Mouse (Mus musculus) T-cell, adult 2 months (primary cell): ENCODE measurements around the gene Kdm6b.
A peak's percentile ranks its signal among the peaks of the same experiment; 100 is the strongest.

Source experiments
- DNase-seq: peaks from one replicate; pipeline ENCODE4 v3.0.0; 2022; ENCODE audit warnings: low spot score

Kdm6b gene

DNA sequence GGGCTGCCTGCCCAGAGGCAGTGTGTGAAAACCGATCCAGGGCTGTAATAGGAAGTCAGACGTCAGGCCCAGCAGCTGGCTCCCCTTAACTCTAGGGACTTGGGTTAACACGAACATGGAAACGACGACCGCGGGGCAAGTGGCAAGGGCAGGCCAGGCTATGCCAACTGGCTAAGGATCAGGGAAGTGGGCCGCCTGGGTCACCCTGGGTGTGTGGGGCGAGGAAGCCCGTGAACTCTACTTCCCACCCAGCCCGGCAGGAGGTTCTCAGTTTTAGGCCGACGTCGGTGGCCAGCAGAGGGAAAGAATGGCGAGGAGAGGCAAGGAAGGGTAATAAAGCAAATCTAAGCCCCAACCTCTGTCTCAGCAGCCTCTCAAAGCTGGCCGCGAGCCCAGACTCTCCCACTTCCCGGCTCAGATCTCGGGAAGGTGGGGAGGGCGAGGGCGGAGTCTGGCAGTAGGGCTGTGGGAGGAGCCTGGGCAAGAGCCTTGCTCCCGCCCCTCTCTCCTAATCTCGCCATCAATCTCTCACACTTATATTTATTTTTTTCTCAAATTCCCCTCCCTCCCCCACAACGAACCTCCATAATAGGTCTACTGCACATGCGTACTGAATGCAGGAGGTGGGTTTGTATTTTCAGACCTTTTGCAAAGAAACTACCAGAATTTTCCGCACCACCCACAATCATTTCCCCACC lies 47.2 kb downstream of the Kdm6b start:
- peak; percentile 94 for DNase-seq

GRCm38 (mm10) chr11:69365722-69366121 lies 47.8 kb downstream of the Kdm6b start:
- DNase-seq: no peak

GRCm38 (mm10) chr11:69364910-69365309 lies 48.6 kb downstream of the Kdm6b start:
- no peak for DNase-seq

GRCm38 (mm10) chr11:69364376-69364775 lies 49.1 kb downstream of the Kdm6b start:
- no peak for DNase-seq

GRCm38 (mm10) chr11:69362479-69362878 lies 51.0 kb downstream of the Kdm6b start:
- DNase-seq: no peak

DNA sequence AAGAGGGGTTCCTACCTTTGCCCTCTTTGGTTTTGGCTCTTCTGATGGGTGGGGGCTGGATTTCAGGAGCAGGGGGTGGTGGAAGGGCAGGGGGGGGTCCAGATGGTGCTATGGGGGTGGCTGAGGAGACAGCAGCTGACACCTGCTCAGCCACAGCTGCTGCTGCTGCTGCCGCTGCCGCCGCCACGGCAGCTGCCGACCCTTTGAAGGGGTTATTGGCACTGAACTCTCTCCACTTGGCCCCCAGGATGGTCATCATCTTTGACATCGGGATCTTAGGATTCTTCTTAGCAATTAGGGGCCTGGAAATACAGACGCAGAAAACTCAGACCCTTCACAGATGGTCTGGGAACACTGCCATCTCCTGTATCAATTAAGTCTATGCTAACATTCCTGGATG lies 51.5 kb downstream of the Kdm6b start:
- no peak for DNase-seq

DNA sequence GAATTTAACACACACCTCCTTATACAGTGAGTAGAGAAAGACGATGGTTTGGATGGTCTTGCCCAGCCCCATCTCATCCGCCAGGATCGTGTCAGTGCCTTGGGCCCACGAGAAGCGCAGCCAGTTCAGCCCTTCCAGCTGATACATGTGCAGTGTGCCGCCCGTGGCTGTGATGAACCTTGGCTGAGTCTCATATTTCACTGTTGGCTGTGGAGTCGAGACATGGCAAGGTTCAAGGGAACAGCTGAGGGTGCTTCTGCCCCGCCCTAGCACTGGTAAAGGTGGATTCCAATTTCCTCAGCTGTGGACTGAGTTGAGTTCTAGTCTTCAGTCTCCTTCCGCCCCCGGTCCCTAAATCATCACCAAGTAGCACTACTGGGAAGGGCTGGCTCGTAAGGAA lies 55.8 kb downstream of the Kdm6b start:
- DNase-seq: no peak

- no peak for DNase-seq
These were observed 56.9 kb downstream of the Kdm6b start for GRCm38 (mm10) chr11:69356544-69356943.
